Mouse (Mus musculus) heart, adult 2 months (tissue): ENCODE results near the gene Klhl12. TPM values are rescaled to one million over a fixed set of nuclear protein-coding genes. Genes with fewer than 3 reads are reported as not detected.
"Not testable (repeated sequence)": the region's sequence is repeated elsewhere in the genome, so short reads cannot be mapped to it uniquely, and the experiment has no call there.

Experiments
- DNase-seq, 2 experiments: peaks; one replicate each; pipeline ENCODE4 v3.0.0; 2021
- H3K27ac ChIP-seq: fragments of 200-600 bp; 2 replicates; pipeline ENCODE4 v1.8.1; 2022
- H3K27me3 ChIP-seq: fragments of 200-500 bp; 2 replicates; pipeline ENCODE4 v1.6.1; 2012; ENCODE audit warnings: mild to moderate bottlenecking, low read length, inconsistent platforms, mixed read lengths; ENCODE audit not compliant: control insufficient read depth, insufficient read depth
- H3K36me3 ChIP-seq: fragments of 200-500 bp; 2 replicates; pipeline ENCODE4 v1.6.1; 2012; ENCODE audit warnings: low read length, inconsistent platforms; ENCODE audit not compliant: control insufficient read depth, insufficient read depth
- H3K4me1 ChIP-seq: fragments of 200-500 bp; 2 replicates; pipeline ENCODE4 v1.6.1; 2011; ENCODE audit warnings: low read length; ENCODE audit not compliant: control insufficient read depth, insufficient read depth
- H3K4me3 ChIP-seq: fragments of 200-600 bp; 2 replicates; pipeline ENCODE4 v1.8.1; 2022
- H3K79me2 ChIP-seq: fragments of 200-500 bp; replicated peaks from 2 replicates; pipeline ENCODE4 v1.6.1; 2012; ENCODE audit warnings: mild to moderate bottlenecking, inconsistent platforms, low read length, moderate library complexity, mixed read lengths; ENCODE audit not compliant: control insufficient read depth, insufficient read depth
- H3K9ac ChIP-seq: fragments of 200-500 bp; 2 replicates; pipeline ENCODE4 v1.6.1; 2012; ENCODE audit warnings: low read depth, mild to moderate bottlenecking, control low read depth, inconsistent platforms, low read length, mixed read lengths
- CTCF ChIP-seq: fragments of 200-600 bp; IDR thresholded peaks from 2 replicates; pipeline ENCODE4 v1.8.1; 2022; ENCODE audit warnings: antibody characterized with exemption, mild to moderate bottlenecking, moderate library complexity
- EP300 ChIP-seq: fragments of 200-500 bp; IDR thresholded peaks from 2 replicates; pipeline ENCODE4 v1.6.1; 2011; ENCODE audit warnings: low read depth, low read length, control low read depth; ENCODE audit not compliant: insufficient read depth
- POLR2A ChIP-seq: fragments of 200-500 bp; IDR thresholded peaks from 2 replicates; pipeline ENCODE4 v1.6.1; 2011; ENCODE audit warnings: mild to moderate bottlenecking, low read depth, low read length, control low read depth; ENCODE audit not compliant: insufficient read depth
- WGBS: fragments of 180-500 bp; shearing (Covaris S2); methylation state at CpG from one replicate; pipeline ENCODE4 v1.1.7; 2018; 5-methylcytosine and 5-hydroxymethylcytosine counted together
- intact Hi-C: fragments of 180-260 bp; cut with DNase I; formaldehyde crosslinking; loops from one replicate; pipeline ENCODE4 v1.15.1; 2025
- polyA plus RNA-seq: library from polyadenylated mRNA; depleted of rRNA; stranded (reverse); fragments of >200 nt; gene quantifications from 2 replicates; pipeline ENCODE4 v1.2.3, GENCODE M21; 2012
- total RNA-seq, 2 experiments: library from RNA; stranded (reverse); gene quantifications; 2 replicates each; pipeline ENCODE4 v1.2.3; 2021

The Klhl12 gene
- total and polyA plus RNA-seq, 3 experiments, result 9.3 to 21.8 (median 20.2) TPM

- Histone ChIP-seq H3K36me3 (no peaks in the 10 kb centered on the region), H3K27me3 (no peaks in the 10 kb centered on the region), H3K79me2 (no peaks in the 10 kb centered on the region), H3K27ac (no peak overlapping the region), H3K4me1 (no peaks in the 10 kb centered on the region), H3K9ac (no peak overlapping the region), H3K4me3 (no peak overlapping the region)
- WGBS, result 94% methylated on average over 3 of the region's 3 CpGs
- intact Hi-C loops, result no loop called here
- no peak for DNase-seq
- TF ChIP-seq CTCF (no peak), EP300 (no peak), POLR2A (no peak)
These were observed 12.9 kb upstream of the Klhl12 start for GRCm38 (mm10) chr1:134442394-134442793.

- H3K9ac ChIP-seq, H3K4me1 ChIP-seq, H3K79me2 ChIP-seq, H3K27me3 ChIP-seq, H3K36me3 ChIP-seq, H3K27ac ChIP-seq, intact Hi-C loops, DNase-seq, H3K4me3 ChIP-seq: not testable (repeated sequence)
- WGBS, result 46% methylated on average over 1 of the region's 1 CpGs
These were observed 12.0 kb upstream of the Klhl12 start for GRCm38 (mm10) chr1:134443288-134443687.

GRCm38 (mm10) chr1:134445418-134445817 is 9.9 kb upstream of the Klhl12 start:
- H3K9ac ChIP-seq, result no peak overlapping the region
- no peak overlapping the region for H3K4me3 ChIP-seq
- no peak for DNase-seq
- no peaks in the 10 kb centered on the region for H3K4me1 ChIP-seq
- H3K79me2 ChIP-seq, result no peaks in the 10 kb centered on the region
- TF ChIP-seq EP300 (no peak), CTCF (no peak), POLR2A (no peak)
- intact Hi-C loops, result no loop called here
- no peaks in the 10 kb centered on the region for H3K36me3 ChIP-seq
- no peaks in the 10 kb centered on the region for H3K27me3 ChIP-seq
- no peak overlapping the region for H3K27ac ChIP-seq
- WGBS, result 75% methylated on average over 2 of the region's 2 CpGs

GRCm38 (mm10) chr1:134448537-134448936 is 6.8 kb upstream of the Klhl12 start:
- H3K79me2 ChIP-seq, H3K27ac ChIP-seq, H3K4me3 ChIP-seq, H3K36me3 ChIP-seq, H3K4me1 ChIP-seq, DNase-seq, intact Hi-C loops, H3K27me3 ChIP-seq, H3K9ac ChIP-seq: not testable (repeated sequence)
- 62% methylated on average over 3 of the region's 3 CpGs for WGBS

- WGBS, result 74% methylated on average over 4 of the region's 4 CpGs
- no peaks in the 10 kb centered on the region for H3K79me2 ChIP-seq
- no peak for DNase-seq
- H3K36me3 ChIP-seq, result no peaks in the 10 kb centered on the region; the same call in 1 of the 2 replicates
- H3K27ac ChIP-seq, result no peak overlapping the region
- no peaks in the 10 kb centered on the region; the same call in 1 of the 2 replicates for H3K4me1 ChIP-seq
- no peak overlapping the region for H3K4me3 ChIP-seq
- H3K9ac ChIP-seq, result no peak overlapping the region
- H3K27me3 ChIP-seq, result no peaks in the 10 kb centered on the region
- intact Hi-C loops, result no loop called here
- TF ChIP-seq CTCF, result peak; percentile 30
- TF ChIP-seq EP300, result no peak
These were observed 5.1 kb upstream of the Klhl12 start for GRCm38 (mm10) chr1:134450201-134450600.

- no peak overlapping the region for H3K27ac ChIP-seq
- TF ChIP-seq CTCF (peak; percentile 73), POLR2A (no peak)
- H3K79me2 ChIP-seq, result peaks cover 1% of the 10 kb centered on the region
- H3K4me3 ChIP-seq, result no peak overlapping the region
- WGBS, result 30% methylated on average over 3 of the region's 3 CpGs
- intact Hi-C loops, result no loop called here
- no peak overlapping the region for H3K9ac ChIP-seq
- peaks cover under 1% of the 10 kb centered on the region; the same call in 1 of the 2 replicates for H3K4me1 ChIP-seq
- H3K27me3 ChIP-seq, result no peaks in the 10 kb centered on the region
- no peaks in the 10 kb centered on the region; the same call in 1 of the 2 replicates for H3K36me3 ChIP-seq
- peak; percentile 23 to 52 for DNase-seq
These were observed 4.3 kb upstream of the Klhl12 start for GRCm38 (mm10) chr1:134450986-134451385.

GRCm38 (mm10) chr1:134456060-134456459 is 729 bp downstream of the Klhl12 start:
- no peak for DNase-seq
- intact Hi-C loops, result no loop called here
- H3K79me2 ChIP-seq, result peaks cover 1% of the 10 kb centered on the region
- H3K36me3 ChIP-seq, result peaks cover 2% of the 10 kb centered on the region
- peak overlapping the region; percentile 71 for H3K4me3 ChIP-seq
- H3K27me3 ChIP-seq, result no peaks in the 10 kb centered on the region
- H3K27ac ChIP-seq, result peak overlapping the region; percentile 92; the same call in 1 of the 2 replicates
- WGBS, result 22% methylated on average over 5 of the region's 5 CpGs
- H3K4me1 ChIP-seq, result peaks cover 3% of the 10 kb centered on the region; the same call in 1 of the 2 replicates
- H3K9ac ChIP-seq, result no peak overlapping the region; the same call in 1 of the 2 replicates
- TF ChIP-seq CTCF, result no peak
- no peak for TF ChIP-seq EP300
- no peak for TF ChIP-seq POLR2A
